Mouse (Mus musculus) thymus, postnatal 0 days (tissue): ENCODE measurements around the gene Chrne. TPM values are rescaled to one million over a fixed set of nuclear protein-coding genes. Genes with fewer than 3 reads are reported as not detected.
"Not testable (repeated sequence)": the region's sequence is repeated elsewhere in the genome, so short reads cannot be mapped to it uniquely, and the experiment has no call there.

ENCODE experiments used
- DNase-seq: peaks from one replicate; pipeline ENCODE4 v3.0.0-alpha.2; 2015; ENCODE audit warnings: low spot score
- polyA plus RNA-seq: library from polyadenylated mRNA; unstranded; fragments of >200 nt; fragmentation: Nextera tagmentation; extraction: Ambion mirVana; gene quantifications from 2 replicates; pipeline ENCODE4 v1.2.1, GENCODE M21; 2015

Chrne gene
- polyA plus RNA-seq, 1 experiment from 2014 or later: 1.1 TPM

DNA sequence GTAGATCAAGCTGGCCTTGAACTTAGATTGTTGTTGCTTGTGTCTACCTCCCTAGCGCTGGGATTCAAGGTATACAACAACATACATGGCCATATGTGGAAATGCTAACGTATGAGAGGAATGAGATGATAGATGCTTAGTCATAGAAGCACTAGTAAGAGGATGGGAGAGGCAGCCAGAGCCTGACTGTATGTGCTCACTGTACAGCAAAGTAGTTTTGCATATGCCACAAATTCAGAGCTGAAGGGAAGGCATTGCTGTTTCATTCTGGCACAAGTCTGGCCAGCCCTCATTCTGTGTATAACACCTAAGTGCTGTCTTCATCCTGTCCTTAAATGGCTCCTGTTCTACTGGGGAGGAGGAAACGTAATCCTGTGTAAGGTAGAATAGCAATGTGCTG is 32.8 kb downstream of the Chrne start:
- DNase-seq: no peak

DNA sequence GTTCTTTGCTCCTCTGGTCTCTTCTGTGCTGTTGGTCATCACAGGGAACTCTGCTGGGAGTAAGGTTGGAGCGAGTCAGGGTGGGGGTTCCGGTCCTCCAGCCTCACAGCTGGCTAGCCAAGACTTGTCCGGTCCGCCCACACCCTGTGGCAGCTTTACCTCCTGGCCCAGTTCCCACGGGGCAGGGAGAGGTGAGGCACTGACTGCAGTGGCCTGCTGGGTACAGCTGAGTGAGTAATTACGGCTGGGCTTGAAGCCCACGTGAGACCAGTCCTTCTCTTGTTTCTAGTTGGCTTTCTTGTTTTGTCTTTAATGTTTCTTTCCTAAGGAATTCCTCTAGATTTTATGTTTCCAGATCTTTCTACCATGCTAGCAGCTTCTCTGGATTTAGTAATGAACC is 33.6 kb downstream of the Chrne start:
- no peak for DNase-seq

- DNase-seq: no peak
These were observed 35.2 kb downstream of the Chrne start for GRCm38 (mm10) chr11:70583775-70584174.

DNA sequence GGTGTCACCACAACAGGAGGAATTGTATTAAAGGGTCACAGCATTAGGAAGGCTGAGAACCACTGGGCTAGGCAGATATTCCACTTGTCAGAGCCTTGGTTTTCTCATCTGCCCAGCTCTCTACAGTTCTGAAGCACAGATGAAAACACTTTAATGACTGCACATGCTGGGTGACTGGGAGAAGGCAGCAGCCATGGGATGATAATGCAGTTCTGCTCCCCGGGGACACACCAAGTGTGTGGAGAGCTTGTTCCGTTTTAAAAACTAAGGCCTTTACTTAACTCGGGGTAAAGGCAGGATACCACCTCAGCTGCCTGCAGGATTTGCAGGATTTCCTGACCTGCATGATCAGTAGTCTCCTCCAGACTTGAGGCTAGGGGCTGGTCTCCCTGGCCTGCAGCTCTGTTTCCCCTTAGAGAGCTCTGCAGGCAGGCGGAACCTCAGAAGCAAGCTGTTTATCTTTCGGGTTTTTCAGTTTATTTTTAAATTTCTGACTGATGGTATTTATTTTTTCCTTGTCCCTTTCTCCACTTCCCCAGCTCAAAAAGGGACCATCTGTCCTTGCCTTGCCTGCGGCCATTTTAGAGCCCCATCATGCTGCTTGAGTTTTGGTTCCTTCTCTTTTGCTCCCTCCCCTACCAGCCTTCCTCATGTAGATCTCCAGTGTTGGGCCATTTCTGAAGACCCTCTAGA is 35.8 kb downstream of the Chrne start:
- DNase-seq: no peak

DNA sequence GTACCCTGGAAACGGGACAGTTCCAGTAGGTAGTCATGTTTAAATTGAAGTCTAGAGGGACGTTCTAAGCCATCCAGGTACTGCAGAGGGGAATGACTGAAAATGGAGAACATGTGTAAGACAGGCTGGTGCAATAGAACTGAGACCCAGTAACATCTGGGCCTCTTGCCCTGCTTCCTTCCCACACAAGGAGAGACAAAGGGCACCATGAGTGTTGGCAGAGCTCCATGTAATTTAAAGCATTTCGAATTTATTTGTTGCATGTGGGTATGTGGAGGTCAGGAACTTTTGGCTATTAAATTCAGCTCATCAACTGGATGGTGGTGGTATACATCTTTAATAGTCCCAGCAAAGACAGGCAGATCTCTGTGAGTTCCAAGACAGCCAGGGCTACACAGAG is 36.8 kb downstream of the Chrne start:
- DNase-seq: no peak

GRCm38 (mm10) chr11:70580921-70581320 is 38.1 kb downstream of the Chrne start:
- peak; percentile 38 for DNase-seq

DNA sequence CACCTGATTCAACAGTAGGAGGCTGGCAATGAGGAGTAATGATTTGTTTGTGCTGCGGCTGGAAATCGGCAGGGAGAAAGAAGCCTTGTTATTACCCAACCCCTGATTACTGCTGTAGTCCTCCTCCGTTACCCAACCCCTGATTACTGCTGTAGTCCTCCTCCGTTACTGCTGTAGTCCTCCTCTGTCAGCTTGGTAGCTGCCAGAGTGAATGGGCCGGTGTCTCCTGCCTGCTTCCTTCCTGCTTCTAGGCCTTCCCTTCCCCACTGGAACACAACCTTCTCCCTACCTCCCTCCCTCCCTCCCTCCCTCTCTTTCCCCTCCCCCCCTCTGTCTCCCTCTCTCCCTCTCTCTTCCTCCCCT is 38.7 kb downstream of the Chrne start:
- DNase-seq: no peak

GRCm38 (mm10) chr11:70579710-70580357 is 39.2 kb downstream of the Chrne start:
- DNase-seq: peak; percentile 42

DNA sequence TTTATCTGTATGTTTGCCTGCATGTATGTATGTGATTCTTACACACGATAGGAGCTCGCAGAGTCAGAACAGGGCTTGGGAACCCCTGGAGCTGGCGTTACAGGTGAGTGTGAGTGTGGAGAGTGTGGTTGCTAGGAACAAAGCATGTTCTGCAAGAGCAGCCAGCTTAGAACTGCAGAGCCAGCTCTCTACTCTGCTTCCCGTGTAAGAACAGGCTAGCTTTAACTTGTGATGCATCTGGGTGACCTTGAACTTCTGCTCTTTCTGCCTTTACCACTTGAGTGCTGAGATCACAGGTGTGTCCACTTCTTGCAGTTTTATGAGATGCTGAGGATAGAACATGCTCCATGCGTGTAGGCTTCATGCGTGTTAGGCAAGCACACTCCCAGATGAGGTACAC is 40.1 kb downstream of the Chrne start:
- DNase-seq: no peak

GRCm38 (mm10) chr11:70577201-70577600 is 41.8 kb downstream of the Chrne start:
- DNase-seq: no peak

DNA sequence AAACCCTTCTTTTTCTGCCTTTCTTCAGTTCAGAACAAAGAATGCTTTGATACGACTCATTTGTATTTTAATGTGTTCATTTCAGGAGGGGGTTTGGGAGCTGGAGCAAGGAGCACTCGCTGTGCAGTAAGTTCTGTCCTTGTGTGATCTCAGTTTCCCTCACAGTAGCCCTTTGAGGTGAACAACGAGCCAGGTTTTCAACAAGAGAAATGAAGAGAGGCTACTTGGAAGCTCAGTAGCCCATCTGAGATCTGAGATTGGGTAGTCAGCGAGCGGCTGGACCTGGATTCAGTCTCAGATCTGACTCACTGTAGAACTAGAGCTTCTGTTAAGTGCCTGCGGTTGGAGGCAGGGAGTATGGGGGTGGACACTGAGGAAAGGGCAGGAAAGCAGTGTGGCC is 45.1 kb downstream of the Chrne start:
- DNase-seq: no peak

- no peak for DNase-seq
These were observed 46.6 kb downstream of the Chrne start for GRCm38 (mm10) chr11:70572348-70572902.

GRCm38 (mm10) chr11:70571641-70572040 is 47.4 kb downstream of the Chrne start:
- no peak for DNase-seq

DNA sequence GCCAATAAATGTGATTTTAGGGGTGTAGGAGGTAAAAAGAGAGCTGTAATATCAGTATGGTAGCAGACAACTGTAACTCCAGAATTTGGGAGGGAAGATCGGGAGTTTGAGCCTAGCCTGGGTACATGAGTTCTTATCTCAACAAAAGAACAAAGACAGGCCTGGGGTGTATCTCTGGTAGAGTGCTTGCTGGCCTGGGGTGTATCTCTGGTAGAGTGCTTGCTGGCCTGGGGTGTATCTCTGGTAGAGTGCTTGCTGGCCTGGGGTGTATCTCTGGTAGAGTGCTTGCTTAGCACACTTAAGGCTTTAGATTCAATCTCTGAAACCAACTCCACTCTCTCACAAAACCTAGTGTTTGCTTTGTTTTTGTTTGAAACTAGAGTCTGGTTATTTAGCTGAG is 48.4 kb downstream of the Chrne start:
- DNase-seq: not testable (repeated sequence)

DNA sequence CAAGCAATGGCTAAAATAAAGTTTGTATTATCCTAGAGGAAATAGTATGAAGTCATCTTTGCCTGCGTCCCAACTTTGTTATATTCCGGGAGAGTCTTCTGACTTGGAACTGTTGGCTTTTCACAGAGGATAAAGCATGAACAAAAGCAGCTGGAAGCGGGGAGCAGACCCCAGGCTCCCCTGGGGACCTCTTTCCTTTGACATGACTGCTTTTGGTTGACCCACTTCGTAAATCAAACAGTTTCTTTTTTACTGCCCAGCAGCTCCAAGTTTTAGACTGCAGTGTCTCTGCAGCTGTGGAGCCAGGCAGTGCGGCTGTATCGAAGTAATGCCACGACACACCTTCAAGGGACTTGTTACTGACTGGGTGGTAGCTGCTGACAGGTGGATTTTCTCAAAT is 52.4 kb downstream of the Chrne start:
- DNase-seq: no peak

Other genes with a start within 250 kb of the Chrne start
- 17.0 and 18.4 TPM in 2 replicates for gene Pelp1, start 209.2 kb downstream of the Chrne start, polyA plus RNA-seq
- 38.8 and 38.9 TPM in 2 replicates for gene Arrb2, start 186.6 kb downstream of the Chrne start, polyA plus RNA-seq
- gene Med11, start 167.3 kb downstream of the Chrne start, polyA plus RNA-seq: 47.5 and 47.6 TPM in 2 replicates
- 4.8 and 5.1 TPM in 2 replicates for gene Zmynd15, start 159.8 kb downstream of the Chrne start, polyA plus RNA-seq
- 34.2 and 35.1 TPM in 2 replicates for gene Cxcl16, start 159.2 kb downstream of the Chrne start, polyA plus RNA-seq
- gene Tm4sf5, start 114.0 kb downstream of the Chrne start, polyA plus RNA-seq: 8.9 and 9.3 TPM in 2 replicates
- gene Vmo1, start 104.6 kb downstream of the Chrne start, polyA plus RNA-seq: 11.6 and 13.7 TPM in 2 replicates
- gene Gltpd2, start 100.0 kb downstream of the Chrne start, polyA plus RNA-seq: 0.31 TPM in 1 of 2 replicates, not detected in the other
- gene Psmb6, start 93.8 kb downstream of the Chrne start, polyA plus RNA-seq: 741 and 749 TPM in 2 replicates
- gene Gm40193, start 86.3 kb downstream of the Chrne start, polyA plus RNA-seq: not detected in 2 replicates
- gene Pld2, start 79.2 kb downstream of the Chrne start, polyA plus RNA-seq: 2.0 and 2.7 TPM in 2 replicates
- gene Mink1, start 56.3 kb downstream of the Chrne start, polyA plus RNA-seq: 6.3 and 6.6 TPM in 2 replicates
- gene 4930544D05Rik, start 3.4 kb downstream of the Chrne start, polyA plus RNA-seq: not detected in 2 replicates
- gene Gp1ba, start 19.9 kb upstream of the Chrne start, polyA plus RNA-seq: 0.06 and 0.13 TPM in 2 replicates
- 214 and 226 TPM in 2 replicates for gene Rnf167, start 28.0 kb upstream of the Chrne start, polyA plus RNA-seq
- gene Slc25a11, start 28.3 kb upstream of the Chrne start, polyA plus RNA-seq: 137 and 139 TPM in 2 replicates
- gene Pfn1, start 35.4 kb upstream of the Chrne start, polyA plus RNA-seq: 2,783 and 3,382 TPM in 2 replicates
- 13.1 and 14.7 TPM in 2 replicates for gene Eno3, start 38.0 kb upstream of the Chrne start, polyA plus RNA-seq
- 63.7 and 85.0 TPM in 2 replicates for gene Spag7, start 50.2 kb upstream of the Chrne start, polyA plus RNA-seq
- 6.2 and 6.9 TPM in 2 replicates for gene Camta2, start 68.9 kb upstream of the Chrne start, polyA plus RNA-seq
- 0.75 and 0.94 TPM in 2 replicates for gene Inca1, start 80.9 kb upstream of the Chrne start, polyA plus RNA-seq
- gene Kif1c, start 81.3 kb upstream of the Chrne start, polyA plus RNA-seq: 1.2 and 1.4 TPM in 2 replicates
- 7.2 and 7.6 TPM in 2 replicates for gene Zfp3, start 145.0 kb upstream of the Chrne start, polyA plus RNA-seq
- 2.1 and 3.1 TPM in 2 replicates for gene Scimp, start 193.4 kb upstream of the Chrne start, polyA plus RNA-seq
- gene Rabep1, start 225.6 kb upstream of the Chrne start, polyA plus RNA-seq: 35.6 and 38.1 TPM in 2 replicates